Mouse (Mus musculus) forebrain, embryonic 13.5 days (tissue): ENCODE data around the gene Map3k6. TPM values are rescaled to one million over a fixed set of nuclear protein-coding genes. Genes with fewer than 3 reads are reported as not detected.

ENCODE experiments used
- ATAC-seq: fragments of 200-750 bp; cut with Nextera tagmentation; 2 replicates; pipeline ENCODE4 v1.8.0; 2017
- H3K27ac ChIP-seq: fragments of 300-500 bp; sonication (generic); 2 replicates; pipeline ENCODE4 v1.5.1; 2015; ENCODE audit warnings: inconsistent platforms, mild to moderate bottlenecking, moderate library complexity
- H3K27me3 ChIP-seq: fragments of 300-500 bp; sonication (generic); 2 replicates; pipeline ENCODE4 v1.6.1; 2015; ENCODE audit warnings: mild to moderate bottlenecking, inconsistent platforms
- H3K36me3 ChIP-seq: fragments of 300-500 bp; sonication (generic); 2 replicates; pipeline ENCODE4 v1.6.1; 2015; ENCODE audit warnings: mild to moderate bottlenecking, inconsistent platforms; ENCODE audit not compliant: poor library complexity, severe bottlenecking
- H3K4me1 ChIP-seq: fragments of 300-500 bp; sonication (generic); 2 replicates; pipeline ENCODE4 v1.6.1; 2015; ENCODE audit warnings: inconsistent platforms
- H3K4me2 ChIP-seq: fragments of 300-500 bp; sonication (generic); 2 replicates; pipeline ENCODE4 v1.6.1; 2015; ENCODE audit warnings: inconsistent platforms, mild to moderate bottlenecking, moderate library complexity
- H3K4me3 ChIP-seq: fragments of 300-500 bp; sonication (generic); 2 replicates; pipeline ENCODE4 v1.5.1; 2015; ENCODE audit warnings: mild to moderate bottlenecking, inconsistent platforms
- H3K9ac ChIP-seq: fragments of 300-500 bp; sonication (generic); 2 replicates; pipeline ENCODE4 v1.6.1; 2015; ENCODE audit warnings: mild to moderate bottlenecking, inconsistent platforms
- H3K9me3 ChIP-seq: fragments of 300-500 bp; sonication (generic); replicated peaks from 2 replicates; pipeline ENCODE4 v1.6.1; 2016; ENCODE audit warnings: inconsistent platforms
- WGBS: fragments of 180-500 bp; shearing (Covaris S2); methylation state at CpG from one replicate; pipeline ENCODE4 v1.1.7; 2015; 5-methylcytosine and 5-hydroxymethylcytosine counted together
- polyA plus RNA-seq: library from polyadenylated mRNA; unstranded; fragments of >200 nt; fragmentation: Nextera tagmentation; extraction: Ambion mirVana; gene quantifications from 2 replicates; pipeline ENCODE4 v1.2.1, GENCODE M21; 2015

Map3k6 gene
- polyA plus RNA-seq, 1 experiment from 2014 or later, result 1.0 TPM

DNA sequence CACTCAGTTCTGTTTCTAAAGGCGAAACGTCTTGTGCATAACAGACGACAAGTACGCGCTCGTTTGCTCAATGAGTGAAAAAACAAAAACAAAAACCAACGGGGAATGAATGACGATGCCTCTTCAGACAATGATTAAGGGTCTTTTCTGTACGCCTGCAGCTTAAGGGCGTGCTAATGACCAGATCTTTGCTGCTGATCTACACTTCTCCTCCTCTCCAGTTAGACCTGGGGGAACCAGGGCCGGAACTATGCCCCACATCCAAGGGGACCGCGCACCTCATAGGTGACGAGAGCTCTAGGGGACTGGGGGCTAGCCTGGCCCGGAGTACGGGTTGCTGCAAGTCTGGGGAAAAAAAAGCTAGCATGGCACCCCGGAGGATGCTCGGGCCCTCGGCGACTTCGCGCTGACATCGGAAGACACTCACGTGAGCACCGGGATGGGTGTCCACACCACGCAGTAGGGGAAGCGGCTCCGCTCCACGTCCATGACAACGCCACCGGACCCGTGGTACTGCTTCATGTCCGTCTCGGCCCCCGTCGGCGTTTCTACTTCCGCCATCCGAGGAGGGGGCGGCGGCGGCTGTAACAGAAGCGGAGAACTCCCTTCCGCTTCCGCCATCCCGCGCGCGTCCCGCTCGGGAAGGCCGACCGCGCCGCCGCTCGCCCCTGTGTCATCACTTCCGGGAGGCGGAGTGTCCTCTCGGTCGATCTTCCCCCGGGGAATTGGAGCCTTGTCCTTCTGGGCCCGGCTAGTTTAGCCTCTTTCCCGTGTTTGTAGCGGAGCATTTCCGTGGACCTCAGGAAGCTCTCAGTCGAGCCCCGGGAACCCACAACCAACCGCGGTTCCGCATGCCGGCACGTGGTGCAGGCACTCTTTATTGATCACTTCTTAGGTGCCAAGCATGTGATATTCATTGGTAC lies 36.7 kb downstream of the Map3k6 start, which contains the start of gene Tmem222:
Gene Tmem222, minus strand, starts transcription at position 689 of the 923 bp plus-strand sequence.
- peak; percentile 95 for ATAC-seq
- Histone ChIP-seq H3K27me3 (no peaks in the 10 kb centered on the region), H3K9ac (peak within 1 kb of the TSS; percentile 90), H3K27ac (peak within 1 kb of the TSS; percentile 89), H3K9me3 (no peaks in the 10 kb centered on the region), H3K4me3 (peak within 1 kb of the TSS; percentile 67), H3K4me1 (peaks cover 43% of the 10 kb centered on the region), H3K4me2 (peak within 1 kb of the TSS; percentile 67), H3K36me3 (0 out of 2 replicates have a peak, but pooled peaks cover 10% of the 10 kb centered on the region)
- WGBS, result under 1% methylated on average over 73 of the region's 73 CpGs

DNA sequence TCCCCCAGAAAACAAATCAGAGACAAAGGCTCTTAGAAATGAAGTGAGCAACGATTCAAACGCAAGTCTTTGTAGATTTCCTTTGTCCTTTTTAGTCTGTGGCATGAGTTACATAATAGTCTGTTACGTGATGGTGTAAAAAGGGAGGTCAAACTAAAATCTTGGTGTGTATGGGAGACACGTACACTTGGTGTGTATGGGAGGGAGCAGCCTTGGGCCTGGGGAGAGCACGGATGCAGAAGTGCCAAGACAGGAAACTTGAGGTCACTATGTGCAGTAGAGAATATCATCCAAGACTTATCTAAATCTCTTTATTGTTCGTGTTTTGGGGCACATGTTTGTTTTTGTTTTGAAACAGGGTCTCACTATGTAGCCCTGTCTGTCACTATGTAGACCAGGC lies 37.4 kb downstream of the Map3k6 start:
- Histone ChIP-seq H3K4me1 (peaks cover 50% of the 10 kb centered on the region), H3K4me2 (peak overlapping the region; percentile 67), H3K9ac (peak overlapping the region; percentile 90), H3K27me3 (no peaks in the 10 kb centered on the region), H3K36me3 (0 out of 2 replicates have a peak, but pooled peaks cover 10% of the 10 kb centered on the region), H3K4me3 (peak overlapping the region; percentile 67), H3K9me3 (no peaks in the 10 kb centered on the region), H3K27ac (peak overlapping the region; percentile 89)
- whole genome bisulfite sequencing, result 26% methylated on average over 6 of the region's 6 CpGs
- peak; percentile 46; the same call in 1 of the 2 replicates for ATAC-seq

DNA sequence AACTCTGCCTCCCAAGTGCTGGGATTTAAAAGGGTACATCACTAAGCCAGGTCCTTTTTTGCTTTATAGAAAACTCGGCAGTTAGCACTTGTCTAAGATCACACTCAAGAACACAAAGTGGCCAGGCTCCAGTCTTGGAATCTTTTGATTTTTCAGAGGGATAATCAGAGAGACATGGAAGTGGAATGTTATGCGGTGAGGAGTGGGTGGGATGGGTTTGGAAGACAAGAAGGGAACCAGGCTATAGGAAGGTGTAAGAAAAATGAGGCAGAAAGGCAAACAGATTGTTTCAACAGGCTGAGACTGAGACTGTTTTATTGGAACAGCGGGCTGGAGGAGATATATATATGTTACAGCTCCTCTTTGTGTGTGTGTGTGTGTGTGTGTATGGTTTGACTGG lies 37.9 kb downstream of the Map3k6 start:
- Histone ChIP-seq H3K36me3 (0 out of 2 replicates have a peak, but pooled peaks cover 10% of the 10 kb centered on the region), H3K4me3 (peak overlapping the region; percentile 67), H3K4me1 (peaks cover 50% of the 10 kb centered on the region), H3K27ac (peak overlapping the region; percentile 89; the same call in 1 of the 2 replicates), H3K27me3 (no peaks in the 10 kb centered on the region), H3K9me3 (no peaks in the 10 kb centered on the region), H3K9ac (peak overlapping the region; percentile 90; the same call in 1 of the 2 replicates), H3K4me2 (peak overlapping the region; percentile 67)
- ATAC-seq, result no peak
- 88% methylated on average over 3 of the region's 3 CpGs for WGBS

DNA sequence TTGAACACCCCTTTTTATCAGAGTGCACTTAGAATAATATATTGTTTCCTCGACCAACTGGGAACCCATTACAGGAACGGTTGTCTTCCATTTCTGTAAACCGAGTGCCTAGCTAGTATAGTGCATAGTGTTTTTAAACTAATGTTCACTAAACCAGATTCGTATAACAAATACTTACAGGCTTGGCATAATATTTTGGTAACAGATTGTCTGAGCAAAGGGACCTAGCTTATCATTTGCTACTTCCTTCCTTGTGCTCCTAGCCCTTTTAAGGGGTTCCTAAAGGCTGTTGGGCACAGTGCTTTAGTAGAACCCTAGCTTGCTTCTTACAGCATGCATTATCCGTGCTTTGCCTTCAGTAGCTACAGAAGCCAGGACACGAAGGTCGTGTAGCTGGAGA lies 40.9 kb downstream of the Map3k6 start:
- no peaks in the 10 kb centered on the region for H3K27me3 ChIP-seq
- peaks cover 30% of the 10 kb centered on the region for H3K4me1 ChIP-seq
- H3K4me3 ChIP-seq, result no peak overlapping the region
- no peaks in the 10 kb centered on the region for H3K36me3 ChIP-seq
- ATAC-seq, result no peak
- no peaks in the 10 kb centered on the region for H3K9me3 ChIP-seq
- WGBS, result 49% methylated on average over 7 of the region's 7 CpGs
- peak overlapping the region; percentile 4; the same call in 1 of the 2 replicates for H3K9ac ChIP-seq
- peak overlapping the region; percentile 69 for H3K27ac ChIP-seq
- H3K4me2 ChIP-seq, result no peak overlapping the region

DNA sequence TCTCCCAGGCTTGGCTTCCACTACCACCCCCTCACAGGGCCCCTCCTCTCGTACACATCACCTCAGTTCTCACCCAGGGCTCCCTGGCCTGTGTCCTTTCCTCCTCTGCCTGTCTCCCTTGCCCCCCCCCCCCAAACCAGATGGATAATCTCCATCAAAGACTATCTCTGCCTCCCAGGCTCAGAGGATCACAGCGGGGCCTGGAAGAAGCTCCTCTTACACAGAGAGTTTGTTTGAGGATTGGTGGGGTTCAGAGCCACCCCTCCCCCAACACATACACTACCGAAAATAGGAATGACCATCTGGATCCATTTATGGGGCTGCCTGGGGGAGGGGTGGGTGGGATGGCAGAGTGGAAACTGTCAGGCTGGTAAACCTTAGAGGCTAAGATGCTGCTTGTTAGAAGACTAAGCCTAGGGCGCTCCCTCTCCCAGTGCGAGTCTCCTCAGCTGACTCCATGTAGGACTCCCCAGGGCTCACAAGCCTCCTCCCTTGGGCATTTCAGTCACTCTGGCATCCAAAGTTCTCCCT lies 41.4 kb downstream of the Map3k6 start:
- Histone ChIP-seq H3K4me3 (no peak overlapping the region), H3K9ac (peak overlapping the region; percentile 4), H3K36me3 (no peaks in the 10 kb centered on the region), H3K4me2 (no peak overlapping the region), H3K9me3 (no peaks in the 10 kb centered on the region), H3K27ac (peak overlapping the region; percentile 69), H3K27me3 (no peaks in the 10 kb centered on the region), H3K4me1 (peaks cover 25% of the 10 kb centered on the region)
- 25% methylated on average over 5 of the region's 5 CpGs for WGBS
- no peak for ATAC-seq

DNA sequence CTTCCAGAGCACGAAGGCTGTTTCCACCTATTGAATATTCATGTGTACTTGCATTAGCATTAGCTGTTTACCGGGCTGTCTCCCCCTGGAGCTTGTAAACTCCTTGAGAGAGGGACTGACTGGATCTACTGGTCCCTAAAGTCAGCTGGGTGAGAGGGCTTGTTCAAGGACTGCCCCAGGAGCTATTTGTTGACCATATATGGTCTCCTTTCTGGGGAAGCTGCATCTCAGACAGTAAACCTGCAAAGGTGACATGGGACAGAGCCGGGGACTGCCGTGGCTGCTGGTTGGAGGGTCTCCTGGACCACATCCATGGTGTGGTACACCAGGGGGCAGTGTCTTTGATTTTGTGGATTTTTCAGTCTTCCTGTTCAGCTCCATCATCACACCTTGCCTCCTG lies 42.0 kb downstream of the Map3k6 start:
- Histone ChIP-seq H3K9ac (no peak overlapping the region), H3K27me3 (no peaks in the 10 kb centered on the region), H3K27ac (0 out of 2 replicates have a peak overlapping the region, but pooled peaks have one; percentile 0), H3K4me3 (no peak overlapping the region), H3K9me3 (no peaks in the 10 kb centered on the region), H3K4me1 (peaks cover 25% of the 10 kb centered on the region), H3K4me2 (no peak overlapping the region), H3K36me3 (no peaks in the 10 kb centered on the region)
- 35% methylated on average over 4 of the region's 4 CpGs for WGBS
- ATAC-seq, result no peak

DNA sequence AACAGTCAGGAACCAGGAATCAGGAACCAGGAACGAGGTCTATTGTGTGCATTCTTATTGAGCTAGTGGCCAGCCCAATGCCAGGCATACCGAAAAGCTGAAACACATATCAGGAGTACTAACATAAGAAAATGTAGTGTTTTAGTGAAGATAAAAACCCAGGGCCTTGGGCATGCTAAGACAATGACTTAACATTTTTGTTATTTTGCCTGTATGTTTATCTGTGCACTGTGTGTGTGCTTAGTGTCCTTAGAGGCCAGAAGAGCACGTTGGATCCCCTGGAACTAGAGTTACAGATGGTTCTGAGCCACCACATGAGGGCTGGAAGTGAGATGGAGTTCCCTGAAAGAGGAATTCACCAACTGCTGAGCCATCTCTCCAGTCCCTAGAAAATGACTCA lies 44.7 kb downstream of the Map3k6 start:
- ATAC-seq, result no peak
- peaks cover 20% of the 10 kb centered on the region for H3K4me1 ChIP-seq
- 82% methylated on average over 3 of the region's 3 CpGs for WGBS
- H3K4me3 ChIP-seq, result no peak overlapping the region
- no peak overlapping the region for H3K4me2 ChIP-seq
- H3K36me3 ChIP-seq, result no peaks in the 10 kb centered on the region
- no peak overlapping the region for H3K9ac ChIP-seq
- no peaks in the 10 kb centered on the region for H3K9me3 ChIP-seq
- H3K27ac ChIP-seq, result no peak overlapping the region
- no peaks in the 10 kb centered on the region for H3K27me3 ChIP-seq

DNA sequence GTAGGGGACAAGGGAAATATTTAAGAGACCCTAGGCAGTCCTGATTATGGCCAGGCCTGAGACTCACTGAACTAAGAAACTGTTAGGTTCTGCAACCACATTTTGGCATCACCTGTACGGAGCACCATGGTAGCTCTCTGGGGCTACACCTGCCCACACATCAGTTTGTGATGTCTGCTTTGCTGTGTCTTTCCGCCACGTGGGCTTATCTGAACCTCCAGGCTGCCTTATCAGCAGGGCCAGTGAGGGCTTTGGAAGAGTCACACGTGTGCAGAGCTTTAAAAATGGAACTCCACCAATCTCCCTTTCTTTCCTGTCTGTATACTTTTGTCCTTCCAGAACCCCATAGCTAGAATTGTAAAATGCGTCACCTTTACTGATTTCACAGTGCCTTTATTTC lies 45.3 kb downstream of the Map3k6 start:
- 83% methylated on average over 5 of the region's 5 CpGs for whole genome bisulfite sequencing
- no peak overlapping the region for H3K4me3 ChIP-seq
- ATAC-seq, result no peak
- peaks cover 20% of the 10 kb centered on the region for H3K4me1 ChIP-seq
- no peaks in the 10 kb centered on the region for H3K27me3 ChIP-seq
- no peaks in the 10 kb centered on the region for H3K36me3 ChIP-seq
- H3K9me3 ChIP-seq, result no peaks in the 10 kb centered on the region
- H3K4me2 ChIP-seq, result no peak overlapping the region
- H3K27ac ChIP-seq, result no peak overlapping the region
- no peak overlapping the region for H3K9ac ChIP-seq

DNA sequence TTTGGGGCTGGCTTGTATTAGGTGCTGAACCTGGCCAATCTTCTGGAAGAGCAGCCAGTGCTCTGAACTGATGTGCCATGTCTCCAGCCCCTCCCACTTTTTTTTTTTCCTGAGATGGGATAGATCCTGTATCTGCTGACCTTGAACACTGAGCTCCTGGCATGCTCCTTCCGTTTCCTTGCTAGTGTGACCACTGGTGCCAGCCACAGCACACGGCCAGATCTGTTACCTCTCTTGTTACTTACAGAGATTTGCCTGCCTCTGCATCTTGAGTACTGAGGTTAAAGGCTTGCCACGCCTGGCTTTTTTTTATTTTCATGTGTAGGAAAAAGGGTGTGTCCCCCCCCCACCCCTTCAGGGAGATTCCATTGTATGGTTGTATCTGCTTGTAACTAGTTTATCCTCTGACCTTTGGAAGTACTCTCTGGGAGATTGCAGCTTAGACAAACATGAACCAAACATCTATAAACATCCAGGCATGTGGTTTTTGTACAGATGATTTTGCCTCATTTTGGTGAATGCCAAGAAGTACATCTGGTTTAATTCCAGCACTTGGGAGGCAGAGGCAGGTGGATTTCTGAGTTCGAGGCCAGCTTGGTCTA lies 46.0 kb downstream of the Map3k6 start:
- no peaks in the 10 kb centered on the region for H3K27me3 ChIP-seq
- peaks cover 15% of the 10 kb centered on the region for H3K4me1 ChIP-seq
- H3K4me3 ChIP-seq, result no peak overlapping the region
- no peak overlapping the region for H3K4me2 ChIP-seq
- no peak overlapping the region for H3K27ac ChIP-seq
- no peaks in the 10 kb centered on the region for H3K36me3 ChIP-seq
- H3K9ac ChIP-seq, result no peak overlapping the region
- no peak for ATAC-seq
- 88% methylated on average over 4 of the region's 4 CpGs for WGBS
- H3K9me3 ChIP-seq, result no peaks in the 10 kb centered on the region

DNA sequence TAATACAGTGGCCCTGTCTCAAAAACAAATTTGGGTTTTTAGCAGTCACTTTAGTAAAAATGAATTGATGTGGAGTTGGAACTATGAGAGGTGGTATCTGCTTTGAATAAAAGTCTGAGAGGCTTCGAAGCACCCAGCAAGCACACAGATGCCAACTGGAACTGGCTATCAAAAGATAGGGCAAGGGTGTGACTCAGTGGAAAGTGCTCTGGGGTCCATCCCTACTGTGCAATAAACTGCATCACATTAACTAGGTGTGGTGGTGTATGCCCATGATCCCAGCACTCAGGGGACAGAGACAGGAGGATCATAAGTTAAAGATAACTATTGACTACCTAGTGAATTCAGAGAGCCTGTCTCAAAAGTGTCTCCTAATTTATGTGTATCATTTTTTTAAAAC lies 50.6 kb downstream of the Map3k6 start:
- WGBS, result 89% methylated on average over 1 of the region's 1 CpGs
- no peak for ATAC-seq
- no peak overlapping the region for H3K9ac ChIP-seq
- no peak overlapping the region for H3K4me2 ChIP-seq
- H3K27ac ChIP-seq, result no peak overlapping the region
- no peak overlapping the region for H3K4me3 ChIP-seq
- no peaks in the 10 kb centered on the region for H3K9me3 ChIP-seq
- no peaks in the 10 kb centered on the region for H3K27me3 ChIP-seq
- H3K36me3 ChIP-seq, result peaks cover 34% of the 10 kb centered on the region
- H3K4me1 ChIP-seq, result peaks cover 22% of the 10 kb centered on the region

DNA sequence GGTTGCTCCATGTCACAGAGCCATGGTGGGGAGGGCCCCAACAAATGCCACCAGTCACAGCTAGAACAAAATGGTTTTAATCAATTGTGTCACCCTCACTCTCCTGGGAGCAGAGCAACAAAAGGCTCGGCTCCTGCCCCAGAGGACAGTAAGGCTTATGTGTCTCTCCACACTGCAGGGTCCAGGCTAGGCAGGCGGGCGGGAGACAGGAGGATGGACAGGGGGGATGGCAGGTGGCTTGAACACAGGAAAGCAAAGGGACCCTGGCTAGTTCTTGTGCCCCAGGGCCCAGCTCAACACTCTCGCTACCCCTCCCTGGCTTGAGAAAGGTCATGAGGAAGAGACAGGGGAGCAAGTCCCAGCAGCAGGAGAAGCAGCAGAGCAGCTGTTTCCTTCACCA lies 51.8 kb downstream of the Map3k6 start:
- peaks cover 45% of the 10 kb centered on the region for H3K36me3 ChIP-seq
- 46% methylated on average over 4 of the region's 4 CpGs for WGBS
- ATAC-seq, result no peak
- peak overlapping the region; percentile 31; the same call in 1 of the 2 replicates for H3K9ac ChIP-seq
- H3K27me3 ChIP-seq, result no peaks in the 10 kb centered on the region
- no peak overlapping the region for H3K4me3 ChIP-seq
- H3K27ac ChIP-seq, result peak overlapping the region; percentile 60
- no peak overlapping the region for H3K4me2 ChIP-seq
- no peaks in the 10 kb centered on the region for H3K9me3 ChIP-seq
- H3K4me1 ChIP-seq, result peaks cover 24% of the 10 kb centered on the region
